Comparison of ENCODE assay signal across 8 mouse cellular contexts in the genomic region with DNA sequence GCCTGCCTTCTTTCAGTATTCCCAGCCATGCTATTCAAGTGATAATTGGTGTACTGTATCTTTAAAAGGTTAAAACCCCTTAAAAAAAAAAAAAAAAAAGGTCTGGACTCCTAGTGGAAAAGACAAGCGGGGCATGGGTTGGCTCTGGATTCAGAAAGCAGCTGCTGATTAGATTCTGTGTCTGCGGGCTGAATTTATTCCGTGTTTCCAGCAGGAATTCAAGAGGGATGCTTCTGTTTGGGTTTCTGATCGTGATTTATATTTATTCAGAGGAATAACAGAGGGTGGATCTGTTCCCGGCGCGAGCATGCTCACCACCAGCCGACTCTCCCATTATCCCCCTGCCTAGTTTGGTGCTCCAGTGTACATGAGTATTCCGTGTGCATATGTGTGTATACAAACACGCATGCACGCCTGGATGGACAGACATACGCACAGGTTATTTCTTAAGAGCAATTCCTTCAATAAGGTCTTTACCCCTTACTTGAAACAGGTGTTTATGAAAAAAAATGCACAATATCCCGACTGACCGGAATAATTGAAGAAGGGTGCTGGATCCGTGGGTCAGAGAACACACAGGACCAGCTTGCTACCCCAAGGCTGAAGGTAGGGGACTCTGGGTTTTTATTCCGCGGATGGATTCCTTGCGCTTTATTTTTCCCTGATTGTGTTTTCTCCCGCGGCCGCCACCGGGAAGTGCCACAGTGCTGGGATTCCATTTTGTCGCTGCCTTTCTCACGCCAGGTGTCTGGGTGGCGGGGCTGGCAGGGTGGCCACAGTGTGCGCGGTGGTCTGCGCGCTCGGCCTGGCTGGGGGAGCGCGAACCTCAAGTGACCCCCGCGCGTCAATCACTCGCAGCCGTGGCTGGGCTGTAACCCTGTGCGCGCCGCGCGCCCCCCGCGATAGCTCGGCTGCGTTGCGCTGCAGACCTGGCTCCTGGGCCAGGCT.
A peak's percentile ranks its signal among the peaks of the same experiment; 100 is the strongest.
DNase-seq lines count a peak whose midpoint lies in the region; ATAC-seq lines count a peak whose summit lies in the region.

No protein-coding gene starts in this region.

- WGBS in kidney, embryonic 14.5 days, result 2% methylated on average over 47 of the region's 47 CpGs
- 5% methylated on average over 47 of the region's 47 CpGs for WGBS in liver, embryonic 11.5 days

- DNase-seq in cerebellum, adult 18-20 months, result peak; percentile 58 to 72
- no peak for DNase-seq in liver, embryonic 11.5 days (ENCODE audit: low spot score)
- DNase-seq in retina, embryonic 14.5 days (ENCODE audit: low spot score), result peak; percentile 68
- DNase-seq in urinary bladder, postnatal 14 days (ENCODE audit: low spot score), result no peak

- ATAC-seq in erythroblast, adult 5-6 weeks (replicated peaks; ENCODE audit: low FRiP score, poor library complexity, severe bottlenecking), result no peak
- ATAC-seq in frontal cortex, adult (ENCODE audit: low TSS enrichment), result peak; percentile 36
- 0 out of 2 replicates have a peak, but pooled peaks have one; percentile 32 for ATAC-seq in kidney, embryonic 14.5 days (ENCODE audit: low FRiP score, low TSS enrichment)
- no peak for ATAC-seq in liver, embryonic 11.5 days (replicated peaks; ENCODE audit: low FRiP score)

- H3K27me3 ChIP-seq in erythroblast, embryonic 14.5 days (ENCODE audit: control insufficient read depth), result peaks cover 25% of the 10 kb centered on the region
- H3K27me3 ChIP-seq in kidney, embryonic 14.5 days (ENCODE audit: control insufficient read depth, insufficient read depth, low read length), result peaks cover 13% of the 10 kb centered on the region
- peaks cover 31% of the 10 kb centered on the region for H3K27me3 ChIP-seq in liver, embryonic 11.5 days (replicated peaks; ENCODE audit: control insufficient read depth, insufficient read depth, low read length)

- H3K4me2 ChIP-seq in kidney, embryonic 14.5 days (replicated peaks; ENCODE audit: low read depth, low read length), result peak overlapping the region; percentile 70
- peak overlapping the region; percentile 75 for H3K4me2 ChIP-seq in liver, embryonic 11.5 days

- no peak overlapping the region for H3K27ac ChIP-seq in kidney, embryonic 14.5 days (ENCODE audit: low read depth, low read length)
- no peak overlapping the region for H3K27ac ChIP-seq in liver, embryonic 11.5 days (ENCODE audit: low read depth, low read length)

- peak overlapping the region; percentile 18; the same call in 1 of the 2 replicates for H3K9ac ChIP-seq in kidney, embryonic 14.5 days (ENCODE audit: low read depth, low read length)
- no peak overlapping the region for H3K9ac ChIP-seq in liver, embryonic 11.5 days (ENCODE audit: low read depth, low read length)

- H3K9me3 ChIP-seq in erythroblast, embryonic 14.5 days (ENCODE audit: control insufficient read depth, low read length), result peaks cover 6% of the 10 kb centered on the region; the same call in 1 of the 2 replicates
- no peaks in the 10 kb centered on the region for H3K9me3 ChIP-seq in kidney, embryonic 14.5 days (ENCODE audit: control insufficient read depth, low read length)
- no peaks in the 10 kb centered on the region for H3K9me3 ChIP-seq in liver, embryonic 11.5 days (ENCODE audit: control insufficient read depth, low read length)

- peak overlapping the region; percentile 41 for H3K4me3 ChIP-seq in erythroblast, embryonic 14.5 days (replicated peaks)
- peak overlapping the region; percentile 40 for H3K4me3 ChIP-seq in kidney, embryonic 14.5 days (ENCODE audit: low read length)
- peak overlapping the region; percentile 50 for H3K4me3 ChIP-seq in liver, embryonic 11.5 days (ENCODE audit: low read depth, low read length)

- no peaks in the 10 kb centered on the region for H3K4me1 ChIP-seq in erythroblast, embryonic 14.5 days (ENCODE audit: control insufficient read depth)
- H3K4me1 ChIP-seq in kidney, embryonic 14.5 days (ENCODE audit: control insufficient read depth, insufficient read depth, low read length), result peaks cover 4% of the 10 kb centered on the region; the same call in 1 of the 2 replicates
- peaks cover 9% of the 10 kb centered on the region; the same call in 1 of the 2 replicates for H3K4me1 ChIP-seq in liver, embryonic 11.5 days (replicated peaks; ENCODE audit: control insufficient read depth, insufficient read depth, low read length)

- H3K36me3 ChIP-seq in erythroblast, embryonic 14.5 days (ENCODE audit: control insufficient read depth), result no peaks in the 10 kb centered on the region
- H3K36me3 ChIP-seq in kidney, embryonic 14.5 days (ENCODE audit: control insufficient read depth, insufficient read depth, low read length), result no peaks in the 10 kb centered on the region
- no peaks in the 10 kb centered on the region for H3K36me3 ChIP-seq in liver, embryonic 11.5 days (ENCODE audit: control insufficient read depth, insufficient read depth, low read length)

Comparison
In these comparisons a context has a peak if more than half of its experiments do, and no peak if none do; other contexts are left out.
1. ATAC-seq: peak in frontal cortex, adult (single experiment) and kidney, embryonic 14.5 days (single experiment); none in erythroblast, adult 5-6 weeks (single experiment) and liver, embryonic 11.5 days (single experiment).
2. DNase-seq: peak in cerebellum, adult 18-20 months (2 of 2) and retina, embryonic 14.5 days (single experiment); none in liver, embryonic 11.5 days (single experiment) and urinary bladder, postnatal 14 days (single experiment).
3. Peak in every context shown above with its lines, with median percentiles within 50 percentile points of each other: H3K4me3 ChIP-seq.